Mouse (Mus musculus) forelimb bud, embryonic 11.5 days (tissue): ENCODE data around the gene Homer3.
A peak's percentile ranks its signal among the peaks of the same experiment; 100 is the strongest.

Experiments used
- DNase-seq: peaks from one replicate; pipeline ENCODE4 v3.0.0-alpha.2; 2012; ENCODE audit warnings: low read depth, low spot score

Gene Homer3

DNA sequence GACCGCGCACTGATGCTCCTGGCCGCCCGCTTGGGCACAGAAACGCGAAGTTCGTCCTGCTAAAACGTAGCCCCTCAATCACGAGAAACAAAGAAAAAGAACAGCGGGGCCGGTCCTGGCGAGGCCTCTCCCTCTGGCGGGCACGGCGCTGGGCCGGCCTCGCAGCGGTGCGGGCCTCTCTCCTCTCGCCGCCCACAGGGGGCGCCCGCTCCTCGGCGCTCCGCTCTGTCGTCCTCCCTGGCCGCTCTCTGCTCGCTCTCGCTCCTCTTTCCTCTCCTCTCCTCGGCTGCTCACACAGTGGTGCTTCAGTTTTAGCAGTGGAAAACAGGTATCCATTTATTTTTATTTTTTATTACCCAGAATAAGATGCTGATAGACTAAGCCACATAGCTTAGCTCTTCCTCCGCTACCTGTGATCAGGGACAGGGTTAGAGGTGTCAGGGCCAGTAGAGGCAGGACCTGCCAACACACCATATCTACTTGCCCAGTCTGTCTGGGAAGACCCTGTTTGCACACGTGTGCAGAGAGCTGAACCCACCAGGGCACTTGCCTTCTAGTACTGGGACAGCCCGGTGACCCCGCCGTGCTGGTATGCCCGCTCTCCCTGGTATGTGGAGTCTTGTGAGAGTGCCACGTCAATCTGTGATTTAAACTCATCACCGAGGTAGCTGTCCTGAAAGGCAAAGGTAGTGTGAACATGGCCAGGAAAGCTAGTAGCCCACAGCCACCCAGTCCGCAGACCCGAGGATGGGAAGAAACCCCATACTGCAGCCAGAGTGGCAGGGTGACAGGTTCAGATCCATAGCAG is 49.6 kb downstream of the Homer3 start:
- peak; percentile 79 for DNase-seq

GRCm38 (mm10) chr8:70332878-70333202 is 50.2 kb downstream of the Homer3 start:
- DNase-seq: no peak

- no peak for DNase-seq
Measured at GRCm38 (mm10) chr8:70338931-70339330, 56.3 kb downstream of the Homer3 start.

GRCm38 (mm10) chr8:70340659-70341058 is 58.0 kb downstream of the Homer3 start:
- no peak for DNase-seq

- no peak for DNase-seq
Measured at GRCm38 (mm10) chr8:70342007-70342406, 59.4 kb downstream of the Homer3 start.

DNA sequence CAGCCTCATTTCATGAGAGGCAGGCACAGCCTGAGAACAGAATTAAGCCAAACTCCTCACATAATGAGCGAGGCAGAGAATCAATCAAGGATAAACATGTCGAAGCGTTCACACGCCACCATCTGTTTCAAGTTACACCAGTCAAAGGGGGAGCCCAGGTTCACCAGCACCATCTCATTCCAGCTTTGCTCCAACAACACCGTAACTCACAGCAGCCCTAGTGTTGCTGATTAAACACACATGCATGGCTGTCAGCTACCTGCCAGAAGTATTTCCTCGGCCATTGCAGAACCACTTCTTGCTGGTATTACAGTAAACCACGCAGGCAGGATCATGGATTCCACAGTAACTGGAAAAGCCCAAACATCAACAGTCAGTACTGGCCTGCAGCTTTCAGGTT is 60.4 kb downstream of the Homer3 start:
- peak; percentile 74 for DNase-seq

GRCm38 (mm10) chr8:70343696-70344095 is 61.1 kb downstream of the Homer3 start:
- no peak for DNase-seq
